Mouse (Mus musculus) layer of hippocampus, postnatal 25 days (tissue): ENCODE measurements at regions not wholly inside any gene's neighbourhood (a gene's known extent, or its start where the extent isn't known, plus 50 kb on each side); places are given as distances from the start of the nearest gene placed in this dataset.

ENCODE experiments used
- DNase-seq, 2 experiments: peaks; one replicate each; pipeline ENCODE4 v3.0.0; 2022; ENCODE audit warnings: mixed read lengths in 2 of 2, low spot score in 1 of 2; ENCODE audit errors: extremely low spot score in 1 of 2

DNA sequence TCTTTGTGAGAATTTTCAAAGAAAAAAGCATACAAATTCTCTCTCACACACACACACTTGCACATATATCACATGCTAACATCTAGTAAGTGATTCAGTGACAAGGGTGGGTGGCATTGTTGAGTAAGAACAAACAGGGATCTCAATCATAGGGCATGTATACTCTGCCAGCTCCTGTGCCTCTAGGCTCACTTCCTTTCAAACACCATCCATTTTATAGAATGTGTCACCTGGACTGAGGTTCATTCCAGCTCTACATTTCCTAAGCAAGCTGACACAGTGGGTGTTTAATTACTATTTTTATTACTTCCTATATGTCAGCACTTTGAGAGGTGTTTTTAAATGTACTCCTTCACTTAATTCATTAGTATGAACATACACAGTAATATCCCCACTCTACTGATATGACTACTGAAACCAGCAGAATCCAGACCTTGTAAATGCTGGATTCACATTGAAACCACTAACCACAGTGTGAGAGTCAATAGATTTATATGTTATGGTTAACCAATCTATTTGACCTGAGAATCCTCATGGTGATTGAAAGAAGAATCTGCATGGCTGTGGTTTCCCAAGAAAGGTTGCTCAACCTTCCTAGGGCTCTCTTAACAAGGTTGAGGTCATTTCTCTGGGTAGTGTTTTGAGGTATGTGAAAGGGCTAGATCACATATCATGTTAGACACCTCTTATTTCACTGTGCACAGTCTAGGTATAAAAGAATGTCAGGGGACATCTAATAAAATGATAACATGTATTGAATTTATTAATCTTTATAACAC, 480.5 kb upstream of the Tnp1 start:
- DNase-seq = no peak

DNA sequence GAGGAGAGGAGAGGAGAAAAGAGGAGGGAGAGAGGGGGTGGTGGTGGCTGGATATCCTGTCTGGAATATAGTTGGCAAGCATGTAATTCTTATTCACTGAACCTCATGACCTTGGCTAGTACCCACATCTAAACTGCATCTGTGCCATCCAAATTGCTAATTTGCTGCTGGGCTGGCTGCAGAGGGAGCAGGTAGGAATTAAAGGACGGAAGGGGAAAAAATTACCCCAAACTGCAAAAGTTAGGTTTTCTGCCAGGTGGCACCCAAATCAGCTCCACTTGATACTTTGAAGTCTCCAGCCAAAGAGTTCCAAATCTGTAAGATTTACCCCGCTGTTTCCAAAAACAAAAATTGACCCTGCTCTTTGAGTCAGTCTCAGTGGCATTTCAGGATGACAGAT, 466.2 kb upstream of the Tnp1 start:
- no peak for DNase-seq

DNA sequence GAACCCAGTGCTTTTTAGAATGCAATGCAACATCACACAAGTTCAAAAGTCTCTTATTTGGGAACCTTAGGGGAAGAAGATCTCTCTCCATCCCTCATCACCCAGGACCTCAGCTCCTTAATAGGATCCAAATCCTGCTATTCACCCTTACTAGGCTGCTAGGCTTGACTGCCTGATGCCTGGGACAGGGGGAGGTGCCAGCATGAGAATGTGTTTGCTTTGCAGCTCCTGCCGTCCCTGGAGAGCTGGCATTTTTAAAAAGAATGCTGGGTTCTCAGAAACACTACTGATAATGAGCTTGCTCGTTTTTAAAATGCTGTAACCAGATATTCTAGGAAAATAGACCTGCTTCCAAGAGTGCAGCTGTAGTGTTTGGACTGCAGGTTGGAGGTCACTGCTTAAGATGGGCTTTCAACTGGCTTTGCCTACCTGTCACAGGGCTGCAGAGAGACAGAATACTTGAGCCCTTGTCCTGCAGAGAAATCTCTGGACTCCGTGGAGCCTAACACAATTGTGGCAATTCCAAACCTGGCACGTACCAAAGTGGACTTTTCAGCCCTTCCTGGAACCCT, 463.7 kb upstream of the Tnp1 start:
- DNase-seq = no peak

DNA sequence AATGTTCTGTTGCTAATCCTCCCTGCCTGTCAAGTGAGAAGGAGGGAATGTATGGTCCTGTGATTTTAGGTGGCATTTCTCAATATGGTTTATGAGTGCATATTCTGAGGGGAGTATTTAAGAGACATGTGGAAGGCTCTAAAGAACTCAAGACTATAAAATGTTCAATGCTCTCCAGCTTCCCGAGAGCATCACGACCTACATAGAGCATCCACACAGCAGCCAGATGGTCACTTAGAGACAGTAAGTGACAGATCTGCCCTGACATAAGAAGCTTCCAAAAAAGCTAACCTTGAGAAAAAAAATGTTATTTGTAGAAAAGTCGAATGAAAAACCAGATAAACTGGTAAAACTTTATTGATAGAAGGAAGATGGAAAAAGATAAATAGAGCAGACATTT, 444.9 kb upstream of the Tnp1 start:
- no peak for DNase-seq

DNA sequence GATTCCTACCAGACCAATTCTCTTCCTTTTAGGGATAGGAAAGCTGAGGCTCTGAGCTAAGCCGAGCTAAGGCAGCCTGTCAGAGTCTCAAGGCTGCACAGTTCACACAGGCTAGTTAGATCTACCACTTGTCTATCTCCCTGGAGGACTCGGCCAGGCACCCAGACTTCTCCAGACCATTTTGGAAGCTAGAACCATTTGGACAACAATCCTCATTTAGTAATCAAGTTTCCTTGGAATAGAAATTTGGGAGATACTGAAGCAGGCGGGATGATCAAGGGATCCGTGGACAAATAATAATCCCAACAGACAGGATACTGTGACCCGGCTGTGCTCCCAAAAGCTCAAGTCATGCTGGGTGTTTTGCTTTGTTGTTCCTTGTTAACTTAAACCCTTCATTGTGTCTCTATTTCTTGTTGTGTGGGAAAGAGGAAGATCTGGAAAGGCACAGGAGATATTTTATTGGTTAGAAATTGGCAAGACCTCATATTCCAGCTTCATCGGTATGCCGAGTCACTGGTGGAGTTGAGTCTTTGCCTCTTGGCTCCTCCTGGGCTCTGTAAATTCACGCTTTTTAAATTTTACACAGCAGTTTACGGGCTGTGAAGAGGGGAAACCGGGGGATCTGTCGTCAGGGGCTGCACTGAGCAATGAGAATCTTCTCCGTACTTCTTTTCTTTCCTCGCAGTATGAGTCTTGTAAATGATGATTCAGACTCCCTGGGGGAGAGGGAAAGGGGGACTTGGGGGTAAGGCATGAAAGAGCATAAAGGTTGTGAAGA, 444.2 kb upstream of the Tnp1 start:
- DNase-seq = no peak

DNA sequence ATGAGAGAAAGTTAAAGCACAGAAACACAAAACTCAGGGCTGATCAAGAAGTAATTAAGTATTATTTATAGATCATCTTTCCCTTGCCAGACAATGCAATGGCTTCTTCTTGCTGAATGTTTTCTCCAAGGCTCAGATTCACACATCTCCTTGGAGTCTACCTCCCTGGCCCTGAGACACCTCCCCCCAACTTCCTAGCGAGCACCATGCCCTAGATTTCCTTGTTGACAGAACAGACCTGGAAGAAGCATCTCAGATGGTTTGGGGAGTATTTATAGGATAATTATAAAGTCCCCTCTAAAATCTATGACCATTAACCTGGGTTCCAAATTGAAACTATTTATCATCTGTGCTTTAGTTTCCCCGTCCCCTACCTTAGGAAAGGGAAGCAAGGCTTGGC, 441.6 kb upstream of the Tnp1 start:
- DNase-seq = no peak

DNA sequence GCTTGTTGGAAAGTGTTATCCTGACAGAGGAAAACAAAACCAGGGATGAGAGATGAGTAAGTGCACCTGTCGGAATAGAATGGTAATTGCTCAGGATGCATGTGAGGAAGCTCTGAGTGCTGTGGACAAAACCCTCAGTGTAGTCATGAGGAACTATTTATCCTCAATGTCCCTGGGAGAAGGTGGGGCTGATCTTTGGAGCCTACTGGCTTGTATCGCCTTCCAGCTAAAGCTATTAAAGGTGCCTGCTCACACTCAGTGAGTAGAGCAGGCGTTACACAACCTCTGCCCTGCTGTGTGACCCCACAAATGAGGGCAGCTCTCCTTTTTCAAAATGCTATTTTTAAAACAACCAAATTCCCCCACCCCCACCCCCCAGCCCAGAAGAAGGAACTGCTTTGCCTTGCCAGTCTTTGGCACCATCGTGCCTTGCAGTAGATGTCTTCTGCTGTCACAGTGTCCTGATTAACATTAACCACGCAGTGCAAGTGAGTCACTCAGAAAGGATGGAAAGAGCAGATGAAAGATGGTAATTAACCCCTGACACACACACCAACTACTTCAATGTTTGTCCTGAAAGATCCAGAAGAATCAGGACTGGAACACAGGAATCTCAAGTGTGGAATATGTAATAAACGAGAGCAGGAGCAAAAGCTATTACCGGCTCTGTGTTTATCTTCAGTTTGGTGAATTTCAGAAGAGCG, 440.8 kb upstream of the Tnp1 start:
- no peak for DNase-seq

DNA sequence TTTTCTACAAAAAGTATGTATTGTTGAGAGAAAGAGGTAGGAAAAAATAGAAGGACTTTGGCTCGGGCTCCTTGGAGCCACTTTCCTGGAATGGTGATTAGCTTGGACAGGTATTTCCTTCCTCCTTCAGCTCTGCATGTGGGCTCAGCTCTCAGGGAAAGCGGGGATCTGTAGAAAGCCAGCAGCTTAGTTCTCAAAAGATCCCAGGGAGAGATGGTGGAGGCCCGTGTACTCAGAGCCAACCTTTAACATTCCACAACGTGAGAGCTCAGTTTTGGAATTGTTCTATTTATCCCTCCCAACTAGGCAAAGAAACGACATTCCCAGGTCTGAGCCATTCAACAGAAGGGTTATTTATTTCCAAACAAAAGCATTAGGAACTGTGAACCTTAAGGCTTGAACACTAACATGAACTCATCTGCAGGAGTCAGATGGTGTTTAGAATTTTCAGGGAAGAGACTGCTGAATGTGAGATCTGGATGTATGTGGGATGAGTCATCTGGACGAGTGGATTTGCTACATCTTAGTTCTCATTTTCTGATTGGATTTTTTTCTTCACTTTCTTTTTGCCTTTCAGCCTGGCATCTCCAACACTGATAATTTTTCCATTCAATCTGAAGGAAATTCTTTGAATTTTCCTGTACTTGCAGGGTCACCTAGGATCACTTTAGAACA, 428.6 kb upstream of the Tnp1 start:
- no peak for DNase-seq

DNA sequence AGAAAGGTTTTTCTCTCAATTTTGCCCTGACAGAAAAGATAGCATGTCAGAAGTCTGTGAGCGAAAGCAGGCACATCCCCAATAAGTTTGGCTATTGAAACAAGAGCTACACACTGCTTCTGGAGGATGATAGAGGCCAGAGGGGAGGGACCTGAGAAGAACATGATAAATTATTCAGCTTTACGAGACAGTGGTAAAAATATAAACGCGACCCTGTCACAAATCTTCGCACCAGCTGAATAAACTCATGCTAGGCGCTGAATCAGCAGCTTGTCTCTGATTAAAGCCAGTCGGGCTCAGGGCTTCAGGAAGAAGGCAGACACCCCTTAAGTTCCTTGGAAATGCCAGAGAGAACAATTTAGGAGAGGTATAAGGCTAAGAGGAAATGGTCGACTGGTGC, 422.7 kb upstream of the Tnp1 start:
- DNase-seq = no peak

DNA sequence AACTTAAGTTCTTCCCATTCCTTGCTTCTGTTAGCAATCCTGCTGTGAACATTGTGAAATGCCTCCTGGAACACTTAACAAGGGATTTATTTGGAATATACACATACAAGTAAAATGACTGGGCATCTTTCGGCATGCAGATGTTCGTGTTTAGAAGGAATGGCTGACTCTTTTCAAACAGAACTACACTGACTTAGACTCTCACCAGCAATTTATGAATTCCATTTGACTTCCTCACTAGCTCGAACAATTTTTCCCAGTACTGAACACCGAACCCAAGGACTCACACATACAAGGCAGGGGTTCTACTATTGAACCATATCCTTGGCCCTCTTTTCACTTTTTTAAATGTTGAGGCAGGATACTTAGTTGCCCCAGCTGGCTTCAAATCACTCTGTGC, 412.4 kb upstream of the Tnp1 start:
- DNase-seq = no peak

DNA sequence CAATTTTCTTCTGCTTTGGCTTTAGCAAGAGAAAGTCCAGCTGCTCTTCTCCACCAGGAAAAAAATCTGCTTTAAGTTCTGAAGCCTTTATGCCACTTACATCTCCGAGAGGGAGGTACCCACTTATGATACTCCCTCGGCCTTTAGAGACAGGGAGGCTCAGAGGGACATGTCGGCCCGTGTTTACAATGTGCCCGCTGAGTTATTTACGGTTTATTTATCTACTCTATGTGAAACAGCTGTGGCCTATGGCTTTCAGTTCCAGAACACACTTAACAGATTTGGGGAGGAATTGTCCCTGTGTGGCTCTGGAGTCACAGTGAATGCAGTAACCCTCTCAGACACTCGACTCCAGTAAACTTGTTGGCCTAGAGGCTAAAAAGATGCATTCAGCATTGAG, 409.3 kb upstream of the Tnp1 start:
- DNase-seq = no peak

DNA sequence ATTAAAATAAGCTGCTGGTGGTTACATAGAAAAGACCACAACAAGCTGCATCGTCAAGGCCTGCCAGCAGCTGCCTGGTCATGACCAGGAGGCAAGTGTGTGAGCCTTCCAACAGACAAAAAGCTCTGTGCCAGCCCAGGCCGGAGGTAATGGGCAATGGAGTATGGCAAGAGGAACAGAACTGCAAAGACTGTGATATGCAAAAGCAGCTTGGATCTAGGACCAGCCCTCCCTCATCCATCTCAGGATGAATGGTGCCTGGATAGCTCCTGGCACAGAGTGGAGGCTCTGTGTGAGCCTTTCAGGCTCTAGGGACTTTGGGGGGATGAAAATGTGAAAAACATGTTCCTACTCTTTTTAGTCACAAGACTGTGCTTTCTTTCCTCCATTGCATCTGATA, 402.5 kb upstream of the Tnp1 start:
- no peak for DNase-seq

DNA sequence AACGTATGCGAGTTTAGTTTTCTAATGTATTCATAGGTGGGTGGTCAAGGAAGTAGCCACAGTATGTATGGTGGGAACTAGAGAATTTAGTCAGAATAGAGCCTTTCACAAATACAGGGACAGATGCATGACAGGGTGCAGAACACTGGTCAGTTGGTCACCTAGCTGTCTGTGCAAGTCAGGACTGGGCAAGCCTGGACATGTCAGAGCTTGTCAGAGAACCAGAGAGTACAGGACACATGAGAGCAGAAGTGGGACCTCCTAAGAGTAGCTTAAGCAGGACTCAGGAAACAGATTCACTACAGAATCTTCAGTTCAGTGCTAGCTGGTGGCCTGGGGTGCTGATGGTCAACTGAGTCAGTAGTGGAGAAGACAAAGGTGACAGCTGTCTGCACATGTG, 395.7 kb upstream of the Tnp1 start:
- DNase-seq = no peak

DNA sequence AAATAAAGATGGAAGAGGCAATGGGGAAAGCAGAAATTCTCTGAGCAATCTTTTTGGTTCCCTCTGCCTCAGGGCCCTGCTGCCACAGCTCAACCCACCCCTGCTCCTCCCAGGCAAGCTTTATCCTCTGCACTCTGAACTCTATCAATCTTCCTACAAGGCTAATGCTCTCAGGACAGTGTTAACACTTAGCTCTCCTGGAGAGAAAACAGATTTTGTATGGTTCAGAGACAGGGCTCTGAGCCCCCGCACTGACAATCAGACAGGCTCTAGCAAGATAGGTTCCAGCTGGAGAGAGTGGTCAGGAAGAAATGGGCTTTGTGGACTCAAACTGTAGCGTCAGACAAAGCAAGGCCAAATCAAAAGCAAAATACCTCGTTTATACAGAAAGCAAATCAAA, 383.5 kb upstream of the Tnp1 start:
- DNase-seq = no peak

DNA sequence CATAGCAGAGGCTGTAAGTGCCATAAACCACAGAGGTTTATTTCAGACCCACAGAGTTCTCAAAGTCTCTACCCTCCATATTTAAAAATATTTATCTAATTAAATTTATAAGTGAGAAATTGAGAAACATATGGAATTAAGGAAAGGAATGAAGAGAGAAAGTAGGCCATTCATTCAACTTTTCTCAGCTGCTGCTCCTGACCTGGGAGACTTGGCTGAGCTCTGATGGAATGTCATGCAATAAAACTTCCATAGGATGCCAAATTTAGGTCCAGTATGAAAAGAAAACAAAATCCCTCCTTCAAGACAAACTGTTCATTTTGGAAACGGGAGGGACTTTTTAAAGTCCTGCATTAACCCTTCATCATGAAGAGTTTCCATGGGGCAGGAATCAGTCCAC, 379.3 kb upstream of the Tnp1 start:
- DNase-seq = no peak

DNA sequence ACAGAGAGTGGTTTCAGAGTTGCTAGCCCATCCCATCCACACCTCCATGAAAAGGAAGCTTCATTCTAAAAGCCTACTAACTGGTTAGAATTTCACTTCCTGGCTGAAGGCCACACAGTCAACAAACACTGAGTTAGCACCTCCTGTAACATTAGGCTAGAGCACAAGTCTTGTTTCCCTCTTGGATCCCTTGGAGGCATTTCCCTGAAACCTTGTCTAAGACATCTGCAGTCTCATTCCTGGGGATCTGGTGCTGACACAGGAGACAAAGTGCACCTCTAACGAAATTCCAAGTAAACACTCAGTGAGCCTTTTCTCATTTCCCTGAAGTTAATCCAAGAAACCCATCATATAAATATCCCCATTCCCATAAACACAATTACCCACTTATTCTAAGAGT, 378.8 kb upstream of the Tnp1 start:
- no peak for DNase-seq

DNA sequence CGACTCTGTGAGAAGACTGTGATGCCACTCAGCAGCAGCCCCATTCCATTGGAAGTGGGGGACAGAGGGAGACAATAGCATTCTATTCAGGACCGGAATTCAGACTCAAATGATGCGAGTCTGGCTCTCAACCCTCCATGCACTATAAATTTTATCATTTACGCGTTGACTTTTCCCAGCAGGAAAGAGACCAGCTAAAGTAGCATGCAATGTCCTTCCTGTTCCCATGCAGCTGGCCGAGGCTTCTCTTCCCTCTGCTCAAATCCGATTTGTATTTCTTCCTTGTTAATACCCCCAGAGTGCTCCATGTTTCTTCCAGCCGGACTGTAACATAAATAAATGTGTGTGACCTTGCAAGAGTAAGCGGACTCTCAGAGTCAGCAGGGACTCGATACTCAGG, 376.4 kb upstream of the Tnp1 start:
- no peak for DNase-seq

DNA sequence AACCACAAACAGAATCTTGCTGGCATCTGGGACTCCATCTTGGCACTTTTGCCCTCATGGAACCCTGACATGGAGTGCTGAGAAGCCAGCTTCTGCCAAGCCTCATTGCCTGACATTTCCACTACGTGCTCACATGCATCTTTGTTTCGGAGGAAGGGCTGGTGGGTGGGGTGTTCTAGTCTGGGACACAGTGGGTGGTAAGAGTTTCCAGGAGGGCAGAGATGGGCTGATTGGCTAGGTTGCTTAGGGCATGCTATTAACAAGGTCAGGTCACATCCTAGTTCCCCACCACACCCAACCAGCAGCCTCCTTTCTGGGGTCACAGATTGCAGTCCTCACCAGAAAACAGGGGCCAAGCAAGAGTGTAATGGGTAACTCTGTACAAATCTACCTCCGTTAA, 374.3 kb upstream of the Tnp1 start:
- DNase-seq = no peak

DNA sequence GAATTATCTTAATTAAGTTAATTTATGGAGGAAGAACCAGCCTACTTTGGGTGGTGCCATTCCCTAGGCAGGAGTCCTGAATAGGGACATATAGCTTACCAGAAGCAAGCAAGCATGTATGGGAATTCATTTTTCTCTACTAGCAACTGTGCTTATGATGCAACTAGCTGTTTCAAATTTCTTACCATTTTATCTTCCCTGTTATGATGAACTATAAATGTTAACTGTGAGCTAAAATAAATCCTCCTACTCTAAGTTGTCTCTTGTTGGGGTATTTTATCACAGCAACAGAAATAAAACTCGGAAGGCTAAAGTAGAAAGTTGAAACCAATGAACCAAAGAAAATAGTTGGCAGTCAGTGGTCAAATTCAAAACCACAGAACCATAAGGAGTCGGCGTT, 373.5 kb upstream of the Tnp1 start:
- no peak for DNase-seq

DNA sequence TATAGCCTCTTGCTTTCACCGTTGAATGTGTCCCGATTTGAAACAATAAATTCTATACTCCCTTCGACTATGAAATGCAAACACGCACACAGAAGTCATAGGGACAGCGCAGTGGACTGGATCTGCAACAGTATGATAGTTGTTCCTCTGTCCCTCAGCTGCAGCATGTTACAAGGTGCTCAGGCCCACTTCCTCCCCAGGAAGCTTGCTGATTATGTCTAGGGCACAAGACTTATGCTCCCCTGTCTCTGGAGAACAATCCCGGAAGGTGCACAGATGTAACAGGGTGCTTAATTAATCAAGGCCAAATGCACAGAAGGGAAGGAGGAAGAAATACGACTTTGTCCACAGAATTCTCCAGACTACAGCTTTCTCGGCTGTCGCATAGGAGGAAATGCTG, 365.9 kb upstream of the Tnp1 start:
- no peak for DNase-seq
